Mouse (Mus musculus): ENCODE measurements around the gene Tango6.
"Not testable (repeated sequence)": the region's sequence is repeated elsewhere in the genome, so short reads cannot be mapped to it uniquely, and the experiment has no call there.

DNA sequence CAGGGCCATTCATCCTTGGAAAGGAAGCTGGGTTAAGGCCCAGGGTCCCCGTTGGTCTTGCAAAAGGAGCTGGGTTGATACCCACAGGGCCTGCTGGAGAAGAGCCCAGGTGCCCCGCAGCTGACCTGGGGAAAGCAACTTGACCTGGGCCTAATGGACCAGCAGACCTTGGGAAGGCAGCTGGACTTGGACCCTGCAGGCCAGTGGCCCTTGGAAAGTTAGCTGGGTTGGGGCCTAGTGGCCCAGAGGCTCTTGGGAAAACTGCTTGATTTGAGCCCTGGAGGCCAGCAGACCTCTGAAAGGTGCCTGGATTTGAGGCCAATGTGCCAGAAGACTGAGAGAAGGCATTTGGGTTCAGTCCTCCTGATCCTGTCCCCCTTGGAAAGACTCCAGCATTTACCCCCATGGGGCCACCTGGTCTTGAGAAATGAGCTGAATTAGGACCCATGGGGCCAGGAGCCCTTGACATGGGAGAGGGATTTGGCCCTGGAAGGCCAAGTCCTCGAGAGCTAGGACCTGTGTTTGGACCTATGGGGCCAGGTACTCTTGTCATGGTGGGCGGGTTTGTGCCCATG lies 202.0 kb downstream of the Tango6 start:
- not testable (repeated sequence) for TF ChIP-seq POLR2A (IDR thresholded peaks at IDR 0.05; ENCODE audit: insufficient read length, low read depth); MYOG (IDR thresholded peaks at IDR 0.05; ENCODE audit: control insufficient read depth in 1 of 3, insufficient read depth in 1 of 3, insufficient read length in 2 of 3, low read depth in 2 of 3); USF1 (IDR thresholded peaks at IDR 0.05; ENCODE audit: low read depth); POLR2AphosphoS2 (IDR thresholded peaks at IDR 0.05; ENCODE audit: insufficient read length, low read depth)
